Mouse (Mus musculus) retina, embryonic 14.5 days (tissue): ENCODE data around the gene Cdk2.
A peak's percentile ranks its signal among the peaks of the same experiment; 100 is the strongest.

Experiments used
- DNase-seq: peaks from one replicate; pipeline ENCODE4 v3.0.0-alpha.2; 2015; ENCODE audit warnings: low spot score

The Cdk2 gene

DNA sequence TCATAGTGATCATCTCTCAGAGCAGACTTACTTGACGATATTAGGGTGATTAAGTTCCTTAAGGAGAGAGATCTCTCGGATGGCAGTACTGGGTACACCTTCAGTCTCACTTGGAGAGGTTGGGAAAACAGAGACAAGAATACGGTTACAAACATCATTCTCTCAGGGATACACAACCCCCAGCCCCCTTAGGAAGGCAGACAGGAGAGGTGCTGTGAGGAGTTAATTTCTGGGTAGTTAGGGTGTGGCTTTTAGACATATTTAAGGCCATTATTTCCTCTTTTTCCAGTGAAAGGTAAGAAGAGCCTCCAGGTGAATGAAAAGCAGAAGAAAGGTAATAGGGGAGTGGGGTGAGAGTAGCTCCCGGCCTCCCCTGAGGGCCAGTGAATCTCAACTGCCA is 936 bp downstream of the Cdk2 start, which contains the start of gene Pmel:
Gene Pmel, plus strand, starts transcription at position 301 of the 400 bp plus-strand sequence.
- no peak for DNase-seq

GRCm38 (mm10) chr10:128702328-128703007 is 2.4 kb downstream of the Cdk2 start:
- DNase-seq = no peak

DNA sequence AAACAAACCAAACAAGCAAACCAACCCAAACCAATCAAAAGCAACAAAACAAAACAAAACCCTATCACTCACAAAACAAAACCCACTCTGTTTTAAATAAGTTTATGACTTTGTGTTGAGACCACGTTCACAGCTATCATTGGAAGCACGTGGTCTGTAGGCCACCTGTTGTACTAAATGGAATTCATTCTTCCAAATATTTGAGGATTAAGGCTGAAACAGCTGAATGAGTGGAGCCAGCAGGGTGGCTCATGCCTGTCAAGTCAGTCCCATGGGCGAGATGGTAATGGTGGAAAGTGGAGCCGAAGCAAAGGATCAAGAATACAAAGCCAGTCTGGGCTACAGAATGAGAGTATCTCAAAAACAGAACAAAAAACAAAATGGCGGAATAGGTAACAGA is 4.1 kb downstream of the Cdk2 start:
- DNase-seq = no peak

- DNase-seq = no peak
These were observed 5.2 kb downstream of the Cdk2 start for GRCm38 (mm10) chr10:128699611-128700010.

GRCm38 (mm10) chr10:128699006-128699405 is 5.8 kb downstream of the Cdk2 start:
- DNase-seq = no peak

GRCm38 (mm10) chr10:128697072-128697725 is 7.6 kb downstream of the Cdk2 start:
- DNase-seq = no peak

DNA sequence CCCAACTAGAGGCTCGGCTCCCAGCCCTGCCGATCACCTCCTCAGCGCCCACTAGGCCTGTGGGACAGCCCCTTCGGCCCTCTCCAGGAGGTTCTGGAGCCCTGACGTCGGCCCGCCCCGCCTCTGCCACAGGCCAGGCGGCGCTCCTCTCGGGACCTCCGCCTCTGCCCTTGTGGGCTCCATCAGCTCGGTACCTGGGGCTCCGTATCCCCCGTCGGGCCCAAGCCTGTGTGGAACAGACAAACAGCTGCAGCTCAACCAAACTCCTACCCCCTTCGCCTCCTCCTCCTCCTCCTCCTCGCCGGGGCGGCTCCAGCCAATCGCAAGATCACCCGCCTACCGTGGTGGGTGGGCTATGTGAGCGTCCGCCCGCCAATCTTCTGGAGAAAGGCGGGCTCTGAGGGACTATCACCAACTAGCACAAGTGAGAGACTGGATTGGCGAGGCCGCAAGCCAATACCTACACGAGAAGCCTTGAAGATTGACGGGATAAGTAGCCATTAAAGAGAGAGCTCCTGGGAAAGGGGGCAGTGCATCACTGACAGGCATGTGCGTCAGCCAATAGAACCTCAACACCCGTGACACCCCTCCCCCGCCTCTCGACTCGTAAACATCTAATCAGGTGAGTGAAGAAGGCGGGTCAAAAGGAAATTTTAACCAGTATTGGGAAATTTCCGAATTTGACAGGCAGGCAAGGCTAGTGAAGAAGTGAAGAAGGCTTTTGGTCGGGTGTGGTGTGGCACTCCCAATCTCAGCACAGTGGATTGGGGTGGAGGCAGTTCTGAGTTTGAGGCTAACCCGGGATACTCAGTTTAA is 8.6 kb downstream of the Cdk2 start, which contains the start of gene Rab5b:
Gene Rab5b, minus strand, starts transcription at position 273 of the 816 bp plus-strand sequence.
- DNase-seq = peak; percentile 100

GRCm38 (mm10) chr10:128695411-128695991 is 9.3 kb downstream of the Cdk2 start:
- no peak for DNase-seq

DNA sequence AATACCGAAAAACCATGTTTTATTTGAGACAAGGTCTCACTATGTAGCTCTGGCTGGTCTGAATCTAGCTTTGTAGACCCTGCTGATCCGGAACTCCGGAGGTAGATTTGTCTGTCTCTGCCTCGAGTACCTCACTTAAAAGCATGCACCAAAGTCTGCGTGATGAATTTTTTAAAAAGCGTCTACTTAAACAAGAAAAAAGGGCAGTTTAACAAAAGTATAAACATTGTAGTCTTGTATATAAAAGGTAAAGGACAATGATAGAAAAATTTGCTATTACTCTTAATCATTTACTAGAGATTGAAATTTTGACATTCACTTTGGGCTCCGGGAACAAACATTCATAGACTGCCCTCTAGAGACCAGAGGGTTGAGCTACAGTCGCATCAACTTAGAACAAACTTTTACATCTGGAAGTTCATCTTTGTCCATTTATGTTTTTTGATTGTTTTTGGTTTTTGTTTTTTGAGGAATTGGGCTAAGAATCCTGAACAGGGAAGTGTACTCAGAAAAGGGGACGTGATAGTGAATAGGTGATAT is 30.3 kb downstream of the Cdk2 start:
- DNase-seq = peak; percentile 79

DNA sequence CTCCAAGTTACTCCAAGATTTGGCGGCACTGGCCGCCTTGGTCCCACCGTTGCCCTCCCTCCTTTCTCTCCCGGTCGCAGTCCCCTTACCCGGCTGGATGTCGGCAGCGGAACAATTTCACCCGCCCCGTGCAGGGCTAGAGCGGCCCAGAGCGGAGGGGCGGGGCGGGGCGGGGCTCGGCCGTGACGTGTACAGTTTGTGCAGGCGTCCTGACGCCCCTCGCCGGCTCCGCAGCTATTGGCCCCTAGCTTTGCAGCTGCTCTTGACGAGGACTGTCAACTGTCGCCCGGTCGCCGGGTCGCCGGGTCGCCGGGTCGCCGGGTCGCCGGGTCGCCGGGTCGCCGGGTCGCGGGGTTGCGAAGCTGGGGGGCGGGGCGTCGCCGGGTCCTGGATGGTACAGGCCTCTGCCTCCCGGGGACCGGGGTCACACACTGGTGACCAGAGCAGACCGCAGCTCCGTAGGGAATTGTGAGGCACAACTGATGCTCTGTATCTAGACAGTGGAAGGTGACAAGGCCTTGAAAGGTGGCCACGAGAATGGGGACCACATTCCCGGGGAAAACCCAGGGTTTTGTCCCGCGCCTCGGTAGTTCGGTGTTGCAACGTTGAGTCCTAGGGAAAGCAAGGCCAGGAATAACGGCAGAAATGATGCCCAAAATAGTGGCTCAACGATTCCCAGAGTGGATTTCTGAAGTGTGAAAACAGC is 30.9 kb downstream of the Cdk2 start, which contains the start of gene Suox:
Gene Suox, minus strand, starts transcription at position 311 of the 706 bp plus-strand sequence.
- peak; percentile 89 for DNase-seq

DNA sequence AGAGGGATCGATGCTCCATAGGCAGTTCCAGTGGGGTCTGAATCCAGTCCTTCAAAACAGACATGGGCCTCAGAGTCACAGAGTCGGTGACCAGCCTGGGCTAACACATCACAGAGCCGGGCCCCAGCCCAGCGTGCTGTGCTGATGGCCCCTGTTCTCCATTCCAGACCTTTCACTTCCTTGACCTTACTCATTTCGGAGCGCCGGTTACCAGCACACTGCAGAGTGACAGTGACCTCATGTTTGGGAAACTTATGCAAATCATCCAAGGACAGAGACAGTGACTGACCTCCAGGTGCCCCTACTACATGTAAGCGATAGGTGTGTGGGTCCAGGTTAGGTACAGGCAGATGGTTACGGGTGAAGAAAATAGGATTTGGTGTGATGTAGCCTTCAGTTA is 33.7 kb downstream of the Cdk2 start:
- DNase-seq = no peak

- DNase-seq = peak; percentile 66
These were observed 35.8 kb downstream of the Cdk2 start for GRCm38 (mm10) chr10:128668790-128669672.

GRCm38 (mm10) chr10:128665806-128666205 is 39.0 kb downstream of the Cdk2 start:
- no peak for DNase-seq

- no peak for DNase-seq
These were observed 39.5 kb downstream of the Cdk2 start for GRCm38 (mm10) chr10:128665307-128665706.

- no peak for DNase-seq
These were observed 40.0 kb downstream of the Cdk2 start for GRCm38 (mm10) chr10:128664808-128665207.

GRCm38 (mm10) chr10:128663441-128664220 is 41.2 kb downstream of the Cdk2 start:
- DNase-seq = no peak

- no peak for DNase-seq
These were observed 42.4 kb downstream of the Cdk2 start for GRCm38 (mm10) chr10:128662465-128662864.

DNA sequence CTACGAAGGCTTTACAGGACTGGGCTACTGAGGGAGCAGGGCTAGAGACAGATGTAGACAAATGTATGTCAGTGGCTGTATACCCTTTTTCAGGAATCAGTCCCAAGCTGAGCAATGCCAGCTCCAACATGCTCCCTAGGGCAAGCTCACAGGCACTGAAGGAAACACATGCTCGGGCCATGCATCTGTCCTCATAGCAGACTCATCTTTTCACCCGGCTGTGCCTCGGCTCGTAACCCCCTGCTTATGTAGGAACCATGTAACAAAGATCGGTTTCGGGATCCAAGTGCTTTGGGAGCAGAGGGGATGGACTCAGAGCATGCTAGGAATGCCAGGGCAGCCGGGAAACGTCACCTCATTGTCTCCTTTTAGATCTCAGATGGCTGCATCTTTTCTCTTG is 45.3 kb downstream of the Cdk2 start:
- DNase-seq = no peak

DNA sequence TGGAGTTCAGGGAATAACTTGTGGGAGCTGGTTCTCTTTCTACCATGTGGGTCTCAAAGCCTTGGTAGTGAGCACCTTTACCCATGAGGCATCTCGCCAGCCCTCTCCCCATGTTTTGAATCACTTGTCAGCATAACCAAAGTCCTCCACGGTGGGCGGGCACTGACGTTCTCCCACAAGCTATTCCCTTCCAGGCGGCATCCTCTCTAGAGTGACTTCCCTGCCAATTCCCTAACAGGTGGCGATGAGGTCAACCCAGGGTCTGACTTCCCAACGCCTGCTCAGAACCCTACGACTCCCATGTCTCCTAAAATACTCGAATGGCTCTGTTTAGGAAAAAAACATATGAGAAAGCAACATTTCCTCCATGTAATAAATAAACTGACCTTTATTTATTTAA is 47.0 kb downstream of the Cdk2 start:
- DNase-seq = no peak

GRCm38 (mm10) chr10:128656731-128657130 is 48.1 kb downstream of the Cdk2 start:
- no peak for DNase-seq
